Mouse (Mus musculus): ENCODE results near the gene Slc26a8. TPM values are rescaled to one million over a fixed set of nuclear protein-coding genes. Genes with fewer than 3 reads are reported as not detected.

The Slc26a8 gene
- polyA plus RNA-seq, 1 experiment from 2014 or later: 0.88 TPM

DNA sequence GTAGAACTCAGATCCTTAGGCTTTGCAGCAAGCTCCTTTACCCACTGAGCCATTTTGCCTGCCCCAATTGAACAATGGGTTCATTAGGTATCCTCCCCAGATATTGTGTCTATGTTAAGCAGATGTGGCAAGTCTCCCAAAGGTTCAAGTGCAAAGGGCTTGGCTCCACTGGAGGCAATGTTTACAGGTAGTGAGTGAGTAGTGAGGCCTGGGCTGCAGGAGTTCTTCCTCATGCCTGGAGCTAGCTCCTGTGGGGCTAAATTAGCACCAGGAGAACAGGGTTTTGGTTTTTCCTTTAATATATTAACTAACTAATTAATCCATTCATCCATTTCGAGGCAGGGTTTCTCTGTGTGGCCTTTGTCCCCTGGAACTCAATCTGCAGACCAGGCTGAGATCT lies 6.4 kb downstream of the Slc26a8 start:
- Histone ChIP-seq H3K9ac (replicated peaks) (no peak overlapping the region), H3K4me3 (replicated peaks) (no peak overlapping the region), H3K27me3 (replicated peaks) (peaks cover 4% of the 10 kb centered on the region; the same call in 1 of the 2 replicates), H3K4me2 (no peak overlapping the region), H3K27ac (replicated peaks) (no peak overlapping the region), H3K9me3 (replicated peaks) (no peaks in the 10 kb centered on the region), H3K4me1 (no peaks in the 10 kb centered on the region), H3K36me3 (no peaks in the 10 kb centered on the region)
- ATAC-seq (ENCODE audit: low FRiP score): no peak
- 64% methylated on average over 1 of the region's 1 CpGs for WGBS

DNA sequence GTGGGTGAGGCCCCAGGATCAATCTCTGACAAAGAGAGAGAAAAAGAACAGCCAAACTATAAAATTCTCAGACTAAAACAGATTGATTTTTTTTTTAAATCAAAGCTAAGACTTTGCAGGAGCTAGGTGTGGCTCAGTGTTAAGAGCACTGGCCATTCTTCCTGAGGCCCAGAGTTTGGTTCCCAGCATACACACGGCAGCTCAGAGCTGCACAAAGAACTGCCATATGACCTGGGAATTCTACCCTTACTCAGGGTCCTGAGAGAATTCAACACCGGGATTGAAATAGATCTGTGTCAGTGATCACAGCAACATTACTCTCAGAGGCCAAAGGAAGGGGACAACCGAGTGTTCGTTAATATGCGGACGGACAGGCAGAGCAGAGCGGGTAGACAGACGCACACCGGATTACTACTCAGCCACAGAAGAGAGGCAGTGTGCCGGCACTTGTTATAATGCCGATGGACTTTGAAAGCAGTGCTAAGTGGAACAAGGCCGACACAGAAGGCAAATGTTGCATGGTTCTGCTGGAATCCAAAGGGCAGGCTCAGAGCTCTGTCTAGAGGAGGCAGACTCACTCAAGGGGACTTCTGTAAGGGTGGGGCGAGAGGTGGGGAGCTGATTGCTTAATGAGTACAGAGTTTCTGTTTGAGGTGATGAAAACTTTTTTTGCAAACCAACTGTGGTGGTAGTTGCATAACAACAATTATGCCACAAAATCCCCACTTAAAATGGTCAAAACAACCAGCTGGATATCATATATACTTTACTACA lies 7.5 kb downstream of the Slc26a8 start:
- Histone ChIP-seq H3K4me2 (no peak overlapping the region), H3K9me3 (replicated peaks) (no peaks in the 10 kb centered on the region)
- 87% methylated on average over 13 of the region's 13 CpGs for WGBS

DNA sequence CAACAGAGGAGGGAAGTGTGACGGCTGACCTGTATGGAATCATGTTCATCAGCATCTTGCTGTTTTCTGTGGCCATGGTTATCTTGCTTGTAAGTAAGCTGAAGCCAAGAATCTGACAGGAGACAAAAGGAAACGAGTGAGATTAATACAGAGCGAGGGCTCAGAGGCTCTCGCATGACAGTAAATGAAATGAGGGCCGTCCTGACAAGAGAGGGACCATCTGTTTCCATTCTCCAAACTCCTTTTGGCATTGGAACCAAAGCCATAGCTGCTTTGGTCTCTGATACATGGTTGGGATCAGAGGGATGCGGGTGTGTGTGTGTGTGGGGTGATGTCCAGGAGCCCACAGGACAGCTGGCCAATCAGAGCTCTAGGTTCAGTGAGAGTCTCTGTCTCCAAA lies 30.5 kb downstream of the Slc26a8 start:
- ATAC-seq (ENCODE audit: low FRiP score): no peak
- Histone ChIP-seq H3K27ac (replicated peaks) (no peak overlapping the region), H3K36me3 (no peaks in the 10 kb centered on the region), H3K4me2 (no peak overlapping the region), H3K4me3 (replicated peaks) (no peak overlapping the region), H3K27me3 (replicated peaks) (no peaks in the 10 kb centered on the region), H3K4me1 (peaks cover 6% of the 10 kb centered on the region), H3K9ac (replicated peaks) (no peak overlapping the region), H3K9me3 (replicated peaks) (no peaks in the 10 kb centered on the region)
- 56% methylated on average over 6 of the region's 6 CpGs for WGBS

More for the DNA sequence above, 7.5 kb downstream of the Slc26a8 start:
- no peak overlapping the region for H3K27ac ChIP-seq (replicated peaks)
- no peaks in the 10 kb centered on the region for H3K4me1 ChIP-seq
- H3K36me3 ChIP-seq: no peaks in the 10 kb centered on the region
- H3K27me3 ChIP-seq (replicated peaks): no peaks in the 10 kb centered on the region
- no peak overlapping the region for H3K9ac ChIP-seq (replicated peaks)
- ATAC-seq (ENCODE audit: low FRiP score): no peak
- H3K4me3 ChIP-seq (replicated peaks): no peak overlapping the region

DNA sequence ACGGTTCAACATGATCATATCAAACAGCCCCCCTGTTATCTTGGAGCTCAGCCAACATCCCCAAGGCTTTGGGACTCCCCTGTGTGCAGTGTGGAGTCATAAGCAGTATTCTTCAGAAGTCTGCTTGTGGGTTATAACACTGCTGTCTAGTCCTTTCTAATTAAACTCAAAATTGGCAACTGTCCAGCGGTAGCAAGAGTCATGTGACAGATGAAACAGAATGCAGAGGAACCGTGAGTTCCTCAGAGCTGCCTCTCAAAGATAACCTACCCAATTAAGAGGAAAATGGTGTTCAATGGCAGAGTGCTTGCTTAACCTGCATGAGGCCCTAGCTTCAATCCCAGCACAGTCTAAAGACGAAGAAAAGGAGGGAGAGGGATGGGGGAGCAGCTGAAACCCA lies 32.1 kb downstream of the Slc26a8 start:
- peak overlapping the region; percentile 51 for H3K27ac ChIP-seq (replicated peaks)
- no peaks in the 10 kb centered on the region for H3K36me3 ChIP-seq
- peaks cover 6% of the 10 kb centered on the region for H3K4me1 ChIP-seq
- WGBS: 34% methylated on average over 4 of the region's 4 CpGs
- H3K9me3 ChIP-seq (replicated peaks): no peaks in the 10 kb centered on the region
- no peaks in the 10 kb centered on the region for H3K27me3 ChIP-seq (replicated peaks)
- H3K4me2 ChIP-seq: no peak overlapping the region
- H3K9ac ChIP-seq (replicated peaks): no peak overlapping the region
- ATAC-seq (ENCODE audit: low FRiP score): peak; percentile 65
- no peak overlapping the region for H3K4me3 ChIP-seq (replicated peaks)

DNA sequence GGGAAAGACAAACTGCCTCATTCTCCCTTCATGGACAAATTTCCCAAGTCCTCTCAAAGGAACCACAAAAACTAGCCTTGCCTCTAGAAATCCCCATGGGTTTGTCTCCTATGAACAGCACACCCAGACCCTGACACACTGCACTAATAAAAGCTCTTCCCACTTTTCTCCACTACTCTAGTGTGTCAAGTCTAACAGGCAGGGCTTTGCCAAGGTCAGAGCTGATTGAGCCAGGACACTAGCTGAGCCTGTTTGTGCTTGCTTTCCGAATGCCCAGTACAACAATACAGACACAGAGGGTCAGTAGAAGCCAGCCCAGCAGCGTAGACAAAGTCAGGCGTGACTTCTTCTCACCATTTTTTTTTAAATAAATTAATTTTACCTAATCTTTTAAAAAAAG lies 39.8 kb downstream of the Slc26a8 start:
- Histone ChIP-seq H3K27ac (replicated peaks) (no peak overlapping the region), H3K4me1 (no peaks in the 10 kb centered on the region), H3K4me3 (replicated peaks) (no peak overlapping the region), H3K4me2 (no peak overlapping the region), H3K27me3 (replicated peaks) (no peaks in the 10 kb centered on the region), H3K9ac (replicated peaks) (no peak overlapping the region), H3K36me3 (no peaks in the 10 kb centered on the region), H3K9me3 (replicated peaks) (no peaks in the 10 kb centered on the region)
- WGBS: 79% methylated on average over 3 of the region's 3 CpGs
- no peak for ATAC-seq (ENCODE audit: low FRiP score)

DNA sequence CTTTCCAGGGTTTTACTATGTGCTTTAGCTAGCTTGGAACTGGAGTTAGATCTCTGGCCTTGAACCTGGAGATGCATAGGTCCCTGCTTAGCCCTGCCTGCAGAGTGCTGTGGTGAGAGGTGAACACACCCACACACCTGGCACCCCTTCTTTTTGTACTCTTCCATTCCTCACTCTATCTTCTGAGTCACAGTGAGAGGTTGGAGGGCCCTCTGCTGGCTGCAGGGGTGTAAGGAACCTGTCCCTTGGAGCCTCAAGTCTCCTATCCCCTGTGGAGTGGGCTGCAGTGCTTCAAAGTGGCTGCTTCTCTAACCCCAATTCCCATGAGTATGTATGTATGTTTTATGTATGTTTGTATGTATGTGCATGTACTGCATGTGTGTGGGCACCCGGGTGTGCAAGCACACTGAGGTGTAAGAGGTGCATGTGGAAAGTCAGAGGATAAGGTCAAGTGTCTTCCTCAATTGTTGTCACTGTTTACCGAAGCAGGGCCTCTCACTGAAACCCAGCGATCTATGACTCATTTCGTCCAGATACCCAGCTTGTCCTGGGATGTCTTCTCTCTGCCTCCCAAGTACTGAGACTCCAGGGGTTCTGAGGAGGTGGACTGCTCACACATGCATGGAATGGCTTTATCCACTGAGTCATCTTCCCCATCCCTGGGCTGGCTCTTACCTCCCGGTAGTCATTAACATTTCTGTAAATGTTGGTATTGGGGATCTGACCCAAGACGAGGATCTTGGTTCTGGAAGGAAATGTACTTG lies 41.2 kb downstream of the Slc26a8 start:
- H3K4me2 ChIP-seq: no peak overlapping the region
- no peak overlapping the region for H3K27ac ChIP-seq (replicated peaks)
- no peaks in the 10 kb centered on the region for H3K9me3 ChIP-seq (replicated peaks)
- H3K9ac ChIP-seq (replicated peaks): no peak overlapping the region
- H3K4me3 ChIP-seq (replicated peaks): no peak overlapping the region
- no peaks in the 10 kb centered on the region for H3K27me3 ChIP-seq (replicated peaks)
- ATAC-seq (ENCODE audit: low FRiP score): no peak
- no peaks in the 10 kb centered on the region for H3K4me1 ChIP-seq
- no peaks in the 10 kb centered on the region for H3K36me3 ChIP-seq
- WGBS: 54% methylated on average over 6 of the region's 6 CpGs

DNA sequence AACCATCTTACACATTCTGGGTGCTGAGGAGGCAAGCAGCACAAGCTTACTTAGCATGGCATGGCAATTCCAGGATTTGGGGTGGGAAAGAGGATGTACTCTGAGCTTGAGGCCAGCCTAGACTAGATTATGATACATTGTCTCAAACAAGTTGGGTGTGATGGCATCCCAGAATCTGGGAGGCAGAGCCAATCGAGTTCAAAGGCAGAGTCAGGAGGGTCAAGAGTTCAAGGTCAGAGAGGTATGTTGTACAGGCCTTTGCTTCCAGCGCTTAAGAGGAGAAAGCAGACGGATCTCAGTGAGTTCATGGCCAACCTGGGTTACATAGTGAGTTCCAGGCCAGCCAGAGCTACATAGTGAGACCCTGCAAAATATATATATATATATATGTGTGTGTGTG lies 43.8 kb downstream of the Slc26a8 start:
- Histone ChIP-seq H3K4me1 (no peaks in the 10 kb centered on the region), H3K9me3 (replicated peaks) (no peaks in the 10 kb centered on the region), H3K4me2 (no peak overlapping the region), H3K36me3 (no peaks in the 10 kb centered on the region), H3K9ac (replicated peaks) (no peak overlapping the region), H3K27me3 (replicated peaks) (no peaks in the 10 kb centered on the region), H3K4me3 (replicated peaks) (no peak overlapping the region), H3K27ac (replicated peaks) (no peak overlapping the region)
- no peak for ATAC-seq (ENCODE audit: low FRiP score)
- WGBS: 75% methylated on average over 3 of the region's 3 CpGs

DNA sequence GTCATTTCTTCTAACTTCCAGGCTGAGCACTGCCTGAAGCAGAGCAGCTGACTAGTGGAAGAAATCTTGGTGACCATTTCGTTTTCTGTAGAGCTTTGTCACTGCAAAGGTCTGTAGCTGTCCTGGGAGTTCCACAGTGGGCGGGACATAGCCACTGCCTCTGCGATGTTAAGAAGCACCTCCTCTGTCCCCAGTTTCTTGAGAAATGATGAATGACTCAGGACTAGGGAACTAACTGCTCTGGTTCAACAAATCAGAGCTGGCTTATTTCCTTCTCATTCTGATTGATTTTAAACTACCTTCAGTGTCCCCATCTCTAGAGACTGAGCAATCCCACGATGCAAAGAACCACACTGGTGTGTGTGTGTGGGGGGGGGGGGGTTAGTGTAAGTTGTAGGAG lies 45.9 kb downstream of the Slc26a8 start:
- Histone ChIP-seq H3K4me3 (replicated peaks) (no peak overlapping the region), H3K27me3 (replicated peaks) (no peaks in the 10 kb centered on the region)
- WGBS: 56% methylated on average over 4 of the region's 4 CpGs

DNA sequence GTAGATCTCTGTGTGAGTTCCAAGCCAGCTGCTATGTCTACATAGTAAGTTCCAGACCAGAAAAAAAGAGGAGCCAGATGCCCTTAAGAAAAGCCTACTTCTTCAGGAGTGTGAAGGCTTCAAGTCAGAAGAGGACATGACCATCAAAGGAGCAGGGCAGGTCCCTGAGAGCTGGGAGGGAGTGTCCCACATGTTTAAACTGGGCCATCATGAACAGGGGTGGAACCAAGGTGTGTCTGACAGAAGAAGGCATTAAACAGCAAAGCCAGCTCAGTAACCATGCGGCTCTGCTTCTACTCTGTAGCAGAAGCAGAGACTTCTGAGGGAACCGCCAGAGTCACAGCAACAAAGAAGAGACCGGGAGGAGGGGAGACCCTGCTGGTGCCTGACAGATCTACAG lies 46.3 kb downstream of the Slc26a8 start:
- no peaks in the 10 kb centered on the region for H3K9me3 ChIP-seq (replicated peaks)
- no peaks in the 10 kb centered on the region for H3K4me1 ChIP-seq
- no peak for ATAC-seq (ENCODE audit: low FRiP score)
- 43% methylated on average over 3 of the region's 3 CpGs for WGBS
- H3K27me3 ChIP-seq (replicated peaks): no peaks in the 10 kb centered on the region
- H3K4me3 ChIP-seq (replicated peaks): no peak overlapping the region
- H3K9ac ChIP-seq (replicated peaks): no peak overlapping the region
- no peak overlapping the region for H3K4me2 ChIP-seq
- H3K27ac ChIP-seq (replicated peaks): no peak overlapping the region
- no peaks in the 10 kb centered on the region for H3K36me3 ChIP-seq

More for the DNA sequence above, 45.9 kb downstream of the Slc26a8 start:
- Histone ChIP-seq H3K4me1 (no peaks in the 10 kb centered on the region), H3K4me2 (no peak overlapping the region), H3K9me3 (replicated peaks) (no peaks in the 10 kb centered on the region), H3K9ac (replicated peaks) (no peak overlapping the region), H3K27ac (replicated peaks) (no peak overlapping the region), H3K36me3 (no peaks in the 10 kb centered on the region)
- no peak for ATAC-seq (ENCODE audit: low FRiP score)

DNA sequence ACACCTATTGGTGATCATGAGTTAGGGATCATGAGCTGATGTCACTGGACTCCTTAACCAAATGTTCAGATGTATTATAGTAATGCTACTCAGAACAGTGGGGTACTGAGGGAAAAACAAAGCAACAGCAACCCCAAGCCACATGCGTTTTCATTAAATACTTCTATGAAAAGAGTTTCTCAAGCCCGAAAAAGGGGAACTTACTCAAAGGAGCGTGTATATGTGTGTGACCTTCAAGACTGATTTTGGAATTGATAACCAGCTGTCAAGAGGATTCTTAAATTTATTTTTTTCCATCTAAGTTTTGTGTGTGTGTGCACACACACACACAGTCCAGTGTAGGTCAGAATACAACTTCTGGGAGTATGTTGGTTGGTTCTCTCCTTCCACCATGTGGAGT lies 49.9 kb downstream of the Slc26a8 start:
- H3K4me3 ChIP-seq (replicated peaks): no peak overlapping the region
- H3K9me3 ChIP-seq (replicated peaks): no peaks in the 10 kb centered on the region
- H3K27ac ChIP-seq (replicated peaks): no peak overlapping the region
- H3K9ac ChIP-seq (replicated peaks): no peak overlapping the region
- H3K27me3 ChIP-seq (replicated peaks): no peaks in the 10 kb centered on the region
- no peaks in the 10 kb centered on the region for H3K4me1 ChIP-seq
- no peaks in the 10 kb centered on the region for H3K36me3 ChIP-seq
- no peak for ATAC-seq (ENCODE audit: low FRiP score)
- no peak overlapping the region for H3K4me2 ChIP-seq
- 91% methylated on average over 3 of the region's 3 CpGs for whole genome bisulfite sequencing

DNA sequence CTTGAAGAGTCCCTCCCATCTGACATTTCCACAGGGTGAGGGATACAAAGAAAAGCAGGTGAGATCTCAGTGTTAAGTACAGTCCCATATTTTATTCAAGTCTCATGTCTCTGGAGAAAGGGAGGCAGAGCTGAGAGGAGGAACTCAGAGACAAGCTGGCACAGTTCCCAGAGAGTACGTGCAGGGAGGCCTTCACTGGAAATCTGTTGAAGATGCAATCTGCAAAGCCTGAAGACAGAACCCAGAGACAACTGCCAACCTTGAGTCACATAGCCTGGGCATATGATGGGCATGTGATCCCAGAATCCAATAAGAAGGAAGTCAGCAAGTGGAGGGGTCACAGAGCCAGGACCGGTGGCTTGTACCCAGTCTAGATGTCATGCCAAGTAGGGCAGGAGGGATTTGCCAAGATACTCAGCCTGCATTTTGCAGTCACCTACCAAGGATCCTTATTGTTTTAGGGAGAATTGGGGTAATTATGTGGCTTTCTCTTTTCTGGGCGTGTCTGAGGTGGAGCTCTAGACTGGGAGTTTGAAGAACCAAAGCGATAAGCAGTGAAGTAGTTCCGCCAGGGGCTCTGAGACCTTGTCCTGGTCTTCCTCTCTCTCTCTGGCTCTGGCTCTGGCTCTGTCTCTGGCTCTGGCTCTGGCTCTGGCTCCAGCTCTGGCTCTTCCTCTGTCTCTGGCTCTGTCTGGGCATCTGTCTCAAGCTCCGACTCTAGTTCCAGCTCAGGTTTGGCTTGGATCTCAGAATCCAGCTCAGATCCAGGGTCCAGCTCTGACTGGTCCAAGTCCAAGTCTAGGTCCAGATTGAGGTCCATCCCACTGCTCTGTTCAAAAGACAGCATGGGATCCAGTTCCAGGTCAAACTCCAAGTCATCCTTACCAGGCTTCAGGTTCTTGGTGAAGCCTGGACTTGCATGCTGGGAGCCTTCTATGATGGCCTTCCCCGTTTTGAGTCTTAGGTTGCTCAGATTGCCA lies 52.0 kb downstream of the Slc26a8 start:
- WGBS: 89% methylated on average over 7 of the region's 7 CpGs
- no peaks in the 10 kb centered on the region for H3K27me3 ChIP-seq (replicated peaks)
- no peak overlapping the region for H3K4me2 ChIP-seq
- no peak overlapping the region for H3K9ac ChIP-seq (replicated peaks)
- no peak overlapping the region for H3K4me3 ChIP-seq (replicated peaks)
- no peak overlapping the region for H3K27ac ChIP-seq (replicated peaks)
- no peak for ATAC-seq (ENCODE audit: low FRiP score)
- H3K4me1 ChIP-seq: no peaks in the 10 kb centered on the region
- no peaks in the 10 kb centered on the region for H3K36me3 ChIP-seq
- no peaks in the 10 kb centered on the region for H3K9me3 ChIP-seq (replicated peaks)
